Mouse (Mus musculus) brown adipose tissue, adult 24 weeks (tissue): ENCODE measurements around the gene Ttc21b. TPM values are rescaled to one million over a fixed set of nuclear protein-coding genes. Genes with fewer than 3 reads are reported as not detected.

Source experiments
- H3K27ac ChIP-seq: fragments of 200-500 bp; replicated peaks from 2 replicates; pipeline ENCODE4 v1.5.1; 2012; ENCODE audit warnings: low read depth, mild to moderate bottlenecking, low read length
- H3K4me1 ChIP-seq: fragments of 200-500 bp; 2 replicates; pipeline ENCODE4 v1.6.1; 2012; ENCODE audit warnings: low read length, mixed read lengths; ENCODE audit not compliant: control insufficient read depth, insufficient read depth, insufficient read length
- H3K4me3 ChIP-seq: fragments of 200-500 bp; 2 replicates; pipeline ENCODE4 v1.5.1; 2012; ENCODE audit warnings: low read depth, mild to moderate bottlenecking, low read length, moderate library complexity; ENCODE audit not compliant: insufficient read depth
- polyA plus RNA-seq: library from polyadenylated mRNA; stranded (reverse); fragments of >200 nt; gene quantifications from 2 replicates; pipeline ENCODE4 v1.2.4, GENCODE M21; 2012; ENCODE audit not compliant: missing spikeins, insufficient read depth, insufficient read length

Gene Ttc21b
- polyA plus RNA-seq, 1 experiment = 4.6 TPM

DNA sequence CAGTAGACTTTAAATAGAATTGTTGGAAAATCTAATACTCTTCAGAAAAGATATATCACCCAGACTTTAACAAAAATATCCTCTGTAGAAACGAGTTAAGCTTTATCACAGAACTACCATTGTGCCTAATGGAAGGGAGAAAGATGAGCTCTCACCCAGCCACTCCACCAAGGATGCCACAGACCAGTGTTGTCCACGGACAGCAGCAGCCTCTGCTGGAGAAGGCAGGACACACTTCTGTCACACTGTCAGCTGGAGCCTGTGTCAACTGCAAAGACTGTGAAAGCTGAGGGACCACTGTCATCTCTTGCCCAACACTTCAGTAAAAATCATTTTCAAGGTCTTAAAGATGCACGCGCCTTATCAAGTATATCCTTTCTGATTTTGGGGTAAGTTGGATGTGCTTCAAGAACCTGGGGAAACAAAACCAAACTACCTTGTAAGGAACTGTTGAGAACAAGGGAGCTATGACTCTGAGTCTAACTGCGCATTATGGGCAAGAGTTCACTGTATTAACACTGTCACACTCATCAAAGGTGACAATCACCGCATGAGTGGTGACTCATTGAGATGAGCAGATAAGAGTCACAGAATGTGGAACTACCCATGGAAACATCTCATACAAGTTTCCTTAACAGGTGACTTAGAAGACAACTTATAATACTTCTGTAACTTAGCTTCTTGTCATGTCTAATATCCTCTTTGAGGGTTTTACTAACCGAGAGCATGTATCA is 71.8 kb downstream of the Ttc21b start:
- H3K4me1 ChIP-seq = no peaks in the 10 kb centered on the region
- H3K27ac ChIP-seq = no peak overlapping the region
- no peak overlapping the region for H3K4me3 ChIP-seq

DNA sequence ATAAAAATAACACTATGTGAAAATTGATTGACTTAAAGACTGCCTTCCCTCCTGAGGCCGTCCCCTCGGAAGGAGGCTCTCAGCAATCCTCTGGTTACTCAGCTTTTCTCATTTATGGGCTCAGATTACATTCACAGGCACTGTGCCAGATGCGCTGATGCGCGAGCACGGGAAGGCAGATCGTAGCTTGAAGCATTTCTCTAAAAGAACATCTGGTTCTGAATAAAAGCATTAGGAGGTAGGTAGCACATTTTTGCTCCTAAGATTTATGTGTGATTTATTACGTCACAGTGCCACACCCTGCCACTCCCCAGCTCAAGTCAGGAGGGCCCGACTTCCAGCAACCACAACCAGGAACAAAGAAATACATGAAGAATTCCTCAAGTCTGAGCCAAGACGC is 76.1 kb downstream of the Ttc21b start:
- H3K4me3 ChIP-seq = no peak overlapping the region
- no peaks in the 10 kb centered on the region for H3K4me1 ChIP-seq
- H3K27ac ChIP-seq = no peak overlapping the region

DNA sequence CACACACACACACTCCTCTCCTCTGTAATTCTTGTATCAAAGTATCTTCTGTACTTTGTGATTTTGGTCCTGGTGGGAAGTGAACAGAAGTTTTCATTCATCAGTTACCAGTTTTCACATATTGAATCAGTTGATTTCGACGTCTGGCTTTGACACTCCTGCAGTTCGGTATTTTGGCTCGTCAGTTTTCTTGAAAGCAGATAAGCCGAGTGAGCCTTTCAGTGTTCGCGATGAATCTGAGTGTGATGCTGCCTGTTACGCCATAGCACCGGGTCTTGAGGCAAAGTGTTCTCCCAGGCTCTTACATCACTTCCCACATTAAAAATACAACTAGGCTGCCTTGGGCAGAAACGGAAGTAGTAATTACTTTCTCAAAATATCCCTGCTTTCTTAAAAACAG is 76.6 kb downstream of the Ttc21b start:
- Histone ChIP-seq H3K4me3 (no peak overlapping the region), H3K4me1 (no peaks in the 10 kb centered on the region), H3K27ac (no peak overlapping the region)

DNA sequence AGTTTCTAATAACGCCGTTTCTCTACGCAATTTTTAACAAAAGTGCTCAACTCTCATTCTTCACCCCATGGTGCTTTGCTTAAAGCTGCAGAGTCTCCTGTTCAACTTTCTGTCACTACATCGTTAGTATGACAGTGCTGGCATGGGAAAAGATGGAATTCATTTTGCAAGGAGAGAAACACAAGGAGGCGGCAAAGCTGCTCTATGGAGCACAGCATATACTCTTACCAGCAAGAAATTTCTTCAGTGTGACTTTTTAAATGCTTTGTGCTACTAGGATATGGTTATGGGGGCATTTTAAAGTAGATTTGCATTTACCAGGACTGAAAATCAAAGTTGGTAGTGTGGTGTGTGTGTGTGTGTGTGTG is 77.6 kb downstream of the Ttc21b start:
- Histone ChIP-seq H3K4me3 (no peak overlapping the region), H3K4me1 (no peaks in the 10 kb centered on the region), H3K27ac (no peak overlapping the region)

DNA sequence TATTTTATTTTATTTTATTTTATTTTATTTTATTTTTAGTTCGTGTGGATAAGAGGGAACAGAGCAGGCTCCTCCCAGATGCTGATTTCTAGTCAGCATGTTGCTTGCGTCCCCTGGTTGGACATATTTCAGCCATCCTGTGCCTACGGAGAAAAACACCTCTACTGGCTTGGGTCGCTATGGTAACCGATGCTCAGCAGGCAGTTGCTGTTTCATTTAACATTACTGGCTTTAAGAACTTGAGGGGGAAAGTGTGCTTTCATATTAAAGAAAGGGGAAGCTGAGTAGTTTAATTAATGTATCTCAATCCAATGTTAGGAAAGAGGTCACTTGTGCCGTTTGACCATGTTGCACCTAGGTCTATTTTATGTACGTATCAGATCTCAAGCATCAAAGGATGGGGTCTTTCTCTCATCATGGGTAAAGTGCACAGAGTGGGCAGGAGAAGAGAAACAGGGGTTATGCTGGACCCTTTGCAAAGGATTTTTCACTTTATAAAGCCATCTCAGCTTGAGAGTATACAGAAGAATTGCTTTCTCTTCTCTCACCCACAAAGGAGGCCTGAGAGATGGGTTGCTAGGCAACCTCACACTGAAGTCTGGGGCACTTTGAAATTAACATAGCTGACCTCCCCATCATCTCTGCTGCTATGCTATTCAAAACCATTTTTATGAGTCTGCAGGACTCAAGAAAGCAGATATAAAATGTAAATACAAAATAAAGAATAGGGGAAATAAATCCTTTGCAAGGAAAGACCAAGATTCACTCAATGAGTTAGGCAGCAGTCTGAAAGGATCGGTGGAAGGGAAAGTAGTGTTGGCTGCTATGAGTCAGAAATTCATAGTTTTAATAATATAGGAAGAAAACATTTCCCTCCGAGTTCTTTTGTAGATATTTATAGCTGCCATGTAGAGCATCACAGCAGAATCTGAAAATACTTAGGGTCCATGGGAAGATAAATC is 78.2 kb downstream of the Ttc21b start:
- no peak overlapping the region for H3K4me3 ChIP-seq
- H3K4me1 ChIP-seq = no peaks in the 10 kb centered on the region
- H3K27ac ChIP-seq = no peak overlapping the region

DNA sequence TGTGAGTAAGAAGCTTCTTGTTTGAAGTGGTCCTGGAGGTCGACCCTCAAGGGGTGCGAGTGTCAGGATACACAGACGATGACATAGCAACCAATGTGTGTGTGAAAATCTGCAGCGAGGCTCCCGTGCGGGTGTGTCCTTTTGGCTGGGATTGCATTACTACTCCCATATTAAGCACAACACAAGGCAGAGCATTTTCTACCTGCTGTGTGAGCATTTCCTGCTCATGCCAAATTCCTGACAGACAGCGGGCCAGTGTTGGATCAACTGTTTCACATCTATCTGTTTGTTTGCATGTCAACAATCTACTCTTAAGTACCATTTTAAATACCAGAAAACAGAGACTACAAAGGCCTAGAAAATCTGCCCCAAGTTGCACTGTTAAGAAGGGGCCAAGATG is 79.4 kb downstream of the Ttc21b start:
- Histone ChIP-seq H3K4me3 (no peak overlapping the region), H3K27ac (no peak overlapping the region), H3K4me1 (no peaks in the 10 kb centered on the region)

DNA sequence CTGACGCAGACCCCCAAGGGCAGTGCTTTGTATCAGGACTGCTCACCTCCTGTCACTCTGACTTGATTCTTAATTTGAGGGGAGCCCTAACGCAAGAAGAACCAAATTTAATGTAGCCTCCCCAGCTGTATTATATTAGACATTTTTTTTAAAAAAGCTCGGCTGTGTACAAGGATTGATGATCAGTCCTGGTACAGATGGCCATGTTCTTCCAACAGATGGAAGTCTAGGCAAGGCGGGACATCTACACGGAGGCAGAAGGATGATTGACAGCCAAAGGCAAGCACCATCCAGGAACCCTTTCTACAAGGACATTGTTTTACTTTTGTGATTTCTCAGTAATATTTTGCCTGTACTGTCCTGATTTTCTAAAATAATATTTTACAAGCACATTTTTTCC is 83.3 kb downstream of the Ttc21b start:
- Histone ChIP-seq H3K4me1 (no peaks in the 10 kb centered on the region), H3K4me3 (no peak overlapping the region), H3K27ac (no peak overlapping the region)

DNA sequence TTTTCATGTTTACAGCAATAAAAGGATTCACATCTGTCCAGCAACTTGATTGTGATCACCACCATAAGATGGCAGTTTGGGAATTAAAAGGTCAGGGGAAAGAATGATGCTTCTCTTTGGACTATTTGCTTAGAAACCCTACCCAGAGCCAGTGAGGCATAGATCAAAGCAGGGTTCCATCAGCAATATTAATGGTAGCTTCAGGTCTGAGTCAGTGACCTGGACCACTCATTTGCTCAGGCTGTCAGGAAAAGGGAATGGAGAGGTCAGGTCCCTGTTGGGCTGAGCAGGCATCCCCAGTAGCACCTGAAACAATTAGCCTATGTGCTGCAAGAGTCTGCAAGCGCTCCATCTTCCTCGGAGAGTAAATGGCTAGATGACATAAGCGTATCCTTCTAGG is 84.8 kb downstream of the Ttc21b start:
- Histone ChIP-seq H3K4me3 (no peak overlapping the region), H3K27ac (no peak overlapping the region), H3K4me1 (no peaks in the 10 kb centered on the region)

DNA sequence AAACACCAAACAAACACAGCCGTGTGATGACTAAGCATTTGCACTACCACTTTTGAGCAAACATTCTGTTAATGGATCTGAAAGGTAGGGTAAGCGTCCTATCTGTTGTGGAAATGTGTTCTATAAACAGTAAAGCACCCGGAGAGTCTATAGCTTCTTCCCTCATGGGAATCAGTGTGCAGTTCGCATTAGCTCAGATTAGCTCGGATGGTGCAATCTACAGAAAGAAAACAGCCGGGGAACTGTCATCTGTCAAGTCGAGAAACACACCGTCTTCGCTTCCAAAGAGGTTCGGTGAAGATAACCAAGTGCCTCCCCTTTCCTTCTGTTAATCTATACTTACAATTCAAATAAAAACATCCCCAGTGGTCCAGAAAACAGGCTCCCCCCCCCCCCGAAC is 85.7 kb downstream of the Ttc21b start:
- Histone ChIP-seq H3K4me3 (no peak overlapping the region), H3K27ac (no peak overlapping the region), H3K4me1 (no peaks in the 10 kb centered on the region)

DNA sequence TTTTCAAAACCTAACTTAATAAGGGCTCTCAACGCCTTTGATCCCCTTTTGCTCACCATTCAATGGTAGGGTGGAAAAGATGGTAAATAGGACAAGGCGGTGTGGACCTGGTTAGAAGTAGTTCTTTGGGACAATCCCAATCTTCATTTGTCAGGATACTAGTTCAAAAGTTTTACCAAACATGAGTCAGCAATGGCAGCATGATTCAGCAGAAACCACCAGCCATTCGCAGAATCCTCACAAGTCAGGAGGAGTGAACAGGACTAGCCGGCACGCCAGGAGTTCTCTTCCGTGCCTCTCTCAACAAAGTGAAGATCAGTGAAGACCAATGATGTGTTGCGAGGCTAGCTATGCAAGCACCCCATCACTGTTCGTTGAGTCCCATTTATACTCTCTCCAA is 91.4 kb downstream of the Ttc21b start:
- no peak overlapping the region for H3K4me3 ChIP-seq
- no peak overlapping the region for H3K27ac ChIP-seq
- no peaks in the 10 kb centered on the region for H3K4me1 ChIP-seq

DNA sequence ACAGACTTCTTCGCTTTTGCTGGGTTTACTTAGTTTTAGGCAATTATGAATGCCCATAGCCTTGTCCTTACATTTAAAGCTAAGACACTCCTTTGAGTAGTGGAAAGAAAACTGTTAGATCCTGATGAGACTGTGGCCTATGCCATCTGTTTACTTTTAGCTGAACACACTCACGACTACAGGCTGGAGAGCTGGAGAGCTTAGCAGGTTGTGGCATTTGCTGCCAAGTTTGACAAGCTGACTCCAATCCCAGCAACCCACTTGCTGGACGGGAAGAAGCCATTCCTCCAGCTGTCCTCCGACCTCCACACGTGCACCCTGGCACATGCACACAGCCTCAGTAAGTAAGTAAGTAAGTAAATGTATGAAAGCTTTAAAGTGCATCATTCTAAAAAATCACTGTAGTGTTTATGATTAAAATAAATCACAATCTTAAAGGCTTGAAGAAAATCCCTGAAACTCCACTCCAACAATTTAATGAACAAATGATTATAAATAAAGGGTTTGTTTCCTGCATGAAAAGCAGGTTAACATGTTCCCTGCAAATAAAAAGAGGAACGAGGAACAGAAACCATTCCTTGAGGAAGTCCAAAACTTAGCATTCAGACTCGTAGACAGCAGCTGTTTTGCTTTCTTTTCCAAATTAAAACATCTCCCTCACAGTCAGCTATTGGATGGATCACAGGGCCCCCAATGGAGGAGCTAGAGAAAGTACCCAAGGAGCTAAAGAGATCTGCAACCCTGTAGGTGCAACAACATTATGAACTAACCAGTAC is 98.1 kb downstream of the Ttc21b start:
- Histone ChIP-seq H3K4me3 (no peak overlapping the region), H3K4me1 (no peaks in the 10 kb centered on the region), H3K27ac (no peak overlapping the region)

DNA sequence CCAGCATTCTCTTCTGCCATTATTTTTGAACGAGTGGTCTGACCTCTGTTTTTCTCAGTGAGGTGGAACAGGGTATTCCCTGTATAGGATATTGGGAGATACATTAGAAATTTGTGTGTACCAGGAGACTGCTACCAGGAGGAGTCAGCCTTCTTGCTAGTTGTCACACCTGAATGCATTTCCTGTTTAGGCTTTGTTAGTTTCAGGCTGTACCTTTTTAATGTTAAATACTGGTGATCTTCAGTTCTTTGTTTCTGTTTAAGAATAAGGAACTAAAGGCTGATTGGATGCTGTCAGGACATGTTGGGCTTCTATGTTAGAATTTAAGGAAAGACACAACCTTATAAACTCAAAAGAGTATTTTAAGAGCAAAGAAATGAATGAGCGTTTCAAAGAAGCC is 105.0 kb downstream of the Ttc21b start:
- Histone ChIP-seq H3K4me1 (no peaks in the 10 kb centered on the region), H3K27ac (no peak overlapping the region), H3K4me3 (no peak overlapping the region)

DNA sequence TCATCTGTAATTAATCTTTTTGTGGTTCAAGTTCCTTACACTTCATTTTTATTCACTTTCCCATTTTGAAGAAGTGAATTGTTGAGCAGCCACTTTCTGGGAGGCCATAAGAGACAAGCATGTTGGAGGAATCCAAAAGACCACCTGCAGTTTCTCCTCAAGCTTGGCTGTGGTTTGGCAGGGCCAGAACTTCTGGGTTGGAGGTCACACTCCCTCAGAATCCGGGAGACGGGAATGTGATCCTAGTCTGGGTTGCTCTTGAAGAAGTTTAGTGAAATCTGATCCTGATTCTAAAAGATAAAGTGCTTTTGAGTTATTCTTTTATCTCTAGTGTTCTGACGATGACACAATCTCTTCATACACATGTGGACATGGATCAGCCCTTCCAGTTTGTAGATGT is 105.9 kb downstream of the Ttc21b start:
- no peak overlapping the region for H3K4me3 ChIP-seq
- no peak overlapping the region for H3K27ac ChIP-seq
- H3K4me1 ChIP-seq = no peaks in the 10 kb centered on the region

DNA sequence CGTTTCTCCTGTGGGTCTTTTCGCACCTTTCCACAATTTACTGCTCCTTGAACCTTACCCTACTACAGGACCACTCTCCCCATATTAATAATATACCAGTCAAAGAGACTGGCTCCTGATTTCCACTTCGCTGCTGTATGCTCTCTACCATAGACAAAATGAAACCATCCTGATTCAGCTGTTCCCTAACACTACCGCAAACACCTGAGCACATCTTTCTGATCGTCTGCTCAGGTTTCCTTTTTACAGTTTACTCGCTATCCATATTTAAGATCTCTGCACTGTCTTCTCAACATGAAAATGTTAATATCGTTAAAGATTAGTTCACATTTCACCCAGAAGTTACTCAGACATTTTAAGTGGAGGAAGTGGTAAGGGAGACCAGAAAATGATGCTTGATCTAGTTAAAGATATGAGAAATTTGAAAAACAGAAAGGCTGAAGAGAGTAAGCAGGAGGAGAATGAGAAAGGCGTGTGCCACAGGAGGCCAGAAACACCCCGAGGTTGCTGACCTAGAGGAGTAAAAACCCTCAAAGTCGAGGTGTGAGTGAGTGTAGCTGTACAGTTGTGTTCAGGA is 107.7 kb downstream of the Ttc21b start:
- H3K4me3 ChIP-seq = no peak overlapping the region
- H3K4me1 ChIP-seq = no peaks in the 10 kb centered on the region
- no peak overlapping the region for H3K27ac ChIP-seq

DNA sequence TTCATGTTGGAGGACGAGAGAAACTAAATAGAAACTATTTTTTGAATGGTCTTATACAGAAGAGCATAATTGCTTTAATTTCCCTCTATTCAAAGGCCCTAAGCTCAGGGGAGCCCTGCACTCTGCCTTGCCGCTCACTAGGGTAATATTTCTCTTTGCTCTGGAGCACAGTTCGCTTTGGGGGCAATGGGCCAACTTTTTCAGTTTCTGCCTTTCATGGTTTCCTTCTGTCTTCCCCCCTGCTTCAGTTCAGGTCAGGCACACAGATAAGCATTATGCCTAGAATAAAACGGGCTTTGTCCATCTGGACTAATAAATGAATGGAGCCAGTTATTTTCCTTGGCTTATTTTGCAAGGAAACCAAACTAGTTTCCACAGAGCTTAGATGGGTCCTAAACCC is 109.9 kb downstream of the Ttc21b start:
- H3K27ac ChIP-seq = no peak overlapping the region
- no peaks in the 10 kb centered on the region for H3K4me1 ChIP-seq
- H3K4me3 ChIP-seq = no peak overlapping the region
